Mouse (Mus musculus): ENCODE measurements around the gene Cacnb4.

- TF ChIP-seq POLR2A (IDR thresholded peaks at IDR 0.05; ENCODE audit: borderline replicate concordance, extremely low read depth, low read depth, low read length) (no peak), CTCF (IDR thresholded peaks at IDR 0.05; ENCODE audit: insufficient read depth, low read length) (no peak)
These were observed 155.6 kb downstream of the Cacnb4 start for GRCm38 (mm10) chr2:52521012-52521411.
